Mouse (Mus musculus): Measurements from ENCODE around the gene 1700020A23Rik. TPM values are rescaled to one million over a fixed set of nuclear protein-coding genes. Genes with fewer than 3 reads are reported as not detected.

The 1700020A23Rik gene
- polyA plus RNA-seq, 1 experiment = not detected

- DNase-seq (ENCODE audit: low spot score) = no peak
These were observed 46.1 kb downstream of the 1700020A23Rik start for GRCm38 (mm10) chr2:130451086-130451726.

GRCm38 (mm10) chr2:130451727-130452090, 46.6 kb downstream of the 1700020A23Rik start:
- no peak for DNase-seq (ENCODE audit: low spot score)

GRCm38 (mm10) chr2:130452266-130452665, 47.2 kb downstream of the 1700020A23Rik start:
- DNase-seq (ENCODE audit: low spot score) = no peak

GRCm38 (mm10) chr2:130453421-130453820, 48.4 kb downstream of the 1700020A23Rik start:
- DNase-seq (ENCODE audit: low spot score) = no peak

GRCm38 (mm10) chr2:130454748-130455370, 49.8 kb downstream of the 1700020A23Rik start:
- no peak for DNase-seq (ENCODE audit: low spot score)

Other genes starting within 250 kb of the 1700020A23Rik start
- 193 and 258 TPM in 2 replicates for gene Snrpb, start 225.9 kb upstream of the 1700020A23Rik start, polyA plus RNA-seq (2012; rRNA removed)
- not detected in 2 replicates for gene Tmc2, start 210.1 kb upstream of the 1700020A23Rik start, polyA plus RNA-seq (2012; rRNA removed)
- 74.7 and 107 TPM in 2 replicates for gene Nop56, start 130.8 kb upstream of the 1700020A23Rik start, polyA plus RNA-seq (2012; rRNA removed)
- gene Idh3b, start 120.7 kb upstream of the 1700020A23Rik start, polyA plus RNA-seq (2012; rRNA removed) = 199 and 254 TPM in 2 replicates
- gene Ebf4, start 110.1 kb upstream of the 1700020A23Rik start, polyA plus RNA-seq (2012; rRNA removed) = 5.2 and 5.5 TPM in 2 replicates
- 99.0 and 108 TPM in 2 replicates for gene Cpxm1, start 7.7 kb upstream of the 1700020A23Rik start, polyA plus RNA-seq (2012; rRNA removed)
- gene Gm28372, start within 50 bp of the 1700020A23Rik start, polyA plus RNA-seq (2012; rRNA removed) = not detected in 2 replicates
- gene Tmem239, start 1.2 kb downstream of the 1700020A23Rik start, polyA plus RNA-seq (2012; rRNA removed) = not detected in 2 replicates
- 77.3 and 89.2 TPM in 2 replicates for gene Vps16, start 19.1 kb downstream of the 1700020A23Rik start, polyA plus RNA-seq (2012; rRNA removed)
- 20.6 and 24.2 TPM in 2 replicates for gene Pced1a, start 19.4 kb downstream of the 1700020A23Rik start, polyA plus RNA-seq (2012; rRNA removed)
- gene Ptpra, start 45.0 kb downstream of the 1700020A23Rik start, polyA plus RNA-seq (2012; rRNA removed) = 88.9 and 90.1 TPM in 2 replicates
- gene Mrps26, start 158.5 kb downstream of the 1700020A23Rik start, polyA plus RNA-seq (2012; rRNA removed) = 49.7 and 56.9 TPM in 2 replicates
- gene Oxt, start 170.9 kb downstream of the 1700020A23Rik start, polyA plus RNA-seq (2012; rRNA removed) = not detected in 2 replicates
- not detected in 2 replicates for gene Avp, start 177.3 kb downstream of the 1700020A23Rik start, polyA plus RNA-seq (2012; rRNA removed)
- 4.4 and 4.9 TPM in 2 replicates for gene Fastkd5, start 224.8 kb downstream of the 1700020A23Rik start, polyA plus RNA-seq (2012; rRNA removed)
- 5.8 and 6.9 TPM in 2 replicates for gene Ubox5, start 224.8 kb downstream of the 1700020A23Rik start, polyA plus RNA-seq (2012; rRNA removed)
- gene Lzts3, start 237.5 kb downstream of the 1700020A23Rik start, polyA plus RNA-seq (2012; rRNA removed) = 5.9 and 6.2 TPM in 2 replicates